Mouse (Mus musculus) G1E (cell line): ENCODE data around the gene Sstr4. TPM values are rescaled to one million over a fixed set of nuclear protein-coding genes. Genes with fewer than 3 reads are reported as not detected.

Experiments
- ATAC-seq: 2 replicates; pipeline ENCODE4 v1.8.0; 2016; ENCODE audit warnings: mild to moderate bottlenecking; ENCODE audit not compliant: insufficient number of reproducible peaks, poor library complexity, low FRiP score, severe bottlenecking; ENCODE audit errors: extremely low read depth
- DNase-seq: peaks from one replicate; pipeline ENCODE4 v3.0.0; 2012; ENCODE audit warnings: low spot score
- H3K27me3 ChIP-seq: 2 replicates; pipeline ENCODE4 v1.6.1; 2012; ENCODE audit warnings: mild to moderate bottlenecking, low read length, inconsistent platforms; ENCODE audit not compliant: insufficient read depth
- H3K36me3 ChIP-seq: replicated peaks from 2 replicates; pipeline ENCODE3; 2012; ENCODE audit warnings: mild to moderate bottlenecking, inconsistent platforms
- H3K4me1 ChIP-seq: 2 replicates; pipeline ENCODE4 v1.6.1; 2012; ENCODE audit warnings: low read depth, low read length, inconsistent platforms, mixed read lengths; ENCODE audit not compliant: insufficient read depth
- H3K4me3 ChIP-seq: 2 replicates; pipeline ENCODE4 v1.5.1; 2012; ENCODE audit warnings: low read depth, mild to moderate bottlenecking, inconsistent platforms, low read length, moderate library complexity, mixed read lengths
- H3K9me3 ChIP-seq: replicated peaks from 2 replicates; pipeline ENCODE4 v1.6.1; 2012; ENCODE audit warnings: inconsistent platforms
- CTCF ChIP-seq: IDR thresholded peaks from 2 replicates; pipeline ENCODE4 v1.5.1; 2012; ENCODE audit warnings: low read depth, low read length, inconsistent platforms, mixed read lengths
- GATA1 ChIP-seq: IDR thresholded peaks from 2 replicates; pipeline ENCODE4 v1.6.1; 2012; ENCODE audit warnings: borderline replicate concordance, low read length, inconsistent platforms, mixed read lengths
- GATA2 ChIP-seq: IDR thresholded peaks from 2 replicates; pipeline ENCODE4 v1.6.1; 2012; ENCODE audit warnings: low read depth, low read length, inconsistent platforms, borderline replicate concordance
- POLR2AphosphoS5 ChIP-seq: IDR thresholded peaks from 2 replicates; pipeline ENCODE4 v1.6.1; 2012; ENCODE audit warnings: low read depth, low read length, inconsistent platforms; ENCODE audit not compliant: insufficient replicate concordance
- TAL1 ChIP-seq: conservative IDR thresholded peaks from 2 replicates; pipeline ENCODE4 v1.6.1; 2012; ENCODE audit warnings: low read depth, low read length, inconsistent platforms, mixed read lengths
- polyA plus RNA-seq: library from polyadenylated mRNA; stranded (reverse); fragments of >175 nt; gene quantifications from 2 replicates; pipeline ENCODE4 v1.2.3, GENCODE M21; 2012
- total RNA-seq, 2 experiments: library from RNA; stranded (forward) in 1 of 2; stranded (reverse) in 1 of 2; fragments of 200-1000 nt in 1 of 2; fragments of >200 nt in 1 of 2; fragmentation: Nextera tagmentation in 1 of 2; gene quantifications; 2 replicates each; pipeline ENCODE4 v1.2.3; 2014 to 2017

Gene Sstr4
- total and polyA plus RNA-seq, 3 experiments, result not detected

GRCm38 (mm10) chr2:148378817-148379342 lies 16.3 kb upstream of the Sstr4 start:
- no peak for TF ChIP-seq CTCF
- TF ChIP-seq GATA1, result no peak
- TF ChIP-seq POLR2AphosphoS5, result no peak
- ATAC-seq, result no peak
- H3K27me3 ChIP-seq, result no peaks in the 10 kb centered on the region
- DNase-seq, result no peak
- H3K4me3 ChIP-seq, result no peak overlapping the region
- H3K36me3 ChIP-seq, result no peaks in the 10 kb centered on the region
- no peaks in the 10 kb centered on the region for H3K4me1 ChIP-seq
- peaks cover 24% of the 10 kb centered on the region for H3K9me3 ChIP-seq

- ATAC-seq (no peak), DNase-seq (no peak)
- Histone ChIP-seq H3K27me3 (no peaks in the 10 kb centered on the region), H3K36me3 (no peaks in the 10 kb centered on the region), H3K9me3 (peaks cover 20% of the 10 kb centered on the region), H3K4me1 (no peaks in the 10 kb centered on the region), H3K4me3 (no peak overlapping the region)
- no peak for TF ChIP-seq TAL1
- no peak for TF ChIP-seq GATA2
- TF ChIP-seq CTCF, result no peak
- no peak for TF ChIP-seq GATA1
- TF ChIP-seq POLR2AphosphoS5, result no peak
Measured at GRCm38 (mm10) chr2:148379899-148380413, 15.2 kb upstream of the Sstr4 start.

GRCm38 (mm10) chr2:148381076-148381475 lies 14.1 kb upstream of the Sstr4 start:
- Histone ChIP-seq H3K4me3 (no peak overlapping the region), H3K4me1 (no peaks in the 10 kb centered on the region), H3K9me3 (peaks cover 21% of the 10 kb centered on the region; the same call in 1 of the 2 replicates), H3K27me3 (no peaks in the 10 kb centered on the region), H3K36me3 (no peaks in the 10 kb centered on the region)
- DNase-seq (no peak), ATAC-seq (no peak)
- TF ChIP-seq TAL1 (no peak), POLR2AphosphoS5 (no peak), GATA2 (no peak), CTCF (no peak), GATA1 (no peak)

GRCm38 (mm10) chr2:148386476-148386875 lies 8.7 kb upstream of the Sstr4 start:
- no peaks in the 10 kb centered on the region for H3K27me3 ChIP-seq
- H3K9me3 ChIP-seq, result peaks cover 34% of the 10 kb centered on the region
- no peak overlapping the region for H3K4me3 ChIP-seq
- no peak for TF ChIP-seq GATA2
- no peak for TF ChIP-seq TAL1
- no peak for TF ChIP-seq GATA1
- TF ChIP-seq POLR2AphosphoS5, result no peak
- no peak for TF ChIP-seq CTCF
- no peak for ATAC-seq
- no peak for DNase-seq
- no peaks in the 10 kb centered on the region for H3K4me1 ChIP-seq
- H3K36me3 ChIP-seq, result no peaks in the 10 kb centered on the region

- Histone ChIP-seq H3K4me1 (no peaks in the 10 kb centered on the region), H3K27me3 (no peaks in the 10 kb centered on the region), H3K9me3 (peaks cover 34% of the 10 kb centered on the region), H3K4me3 (no peak overlapping the region), H3K36me3 (no peaks in the 10 kb centered on the region)
- no peak for DNase-seq
- ATAC-seq, result no peak
- TF ChIP-seq GATA1 (no peak), CTCF (no peak), POLR2AphosphoS5 (no peak), GATA2 (no peak), TAL1 (no peak)
Measured at GRCm38 (mm10) chr2:148386927-148387326, 8.2 kb upstream of the Sstr4 start.

GRCm38 (mm10) chr2:148387652-148388581 lies 7.2 kb upstream of the Sstr4 start:
- DNase-seq (no peak), ATAC-seq (no peak)
- Histone ChIP-seq H3K4me3 (no peak overlapping the region), H3K9me3 (peaks cover 38% of the 10 kb centered on the region), H3K27me3 (no peaks in the 10 kb centered on the region), H3K4me1 (no peaks in the 10 kb centered on the region), H3K36me3 (no peaks in the 10 kb centered on the region)
- TF ChIP-seq TAL1, result no peak
- TF ChIP-seq CTCF, result no peak
- no peak for TF ChIP-seq GATA1
- TF ChIP-seq POLR2AphosphoS5, result no peak
- TF ChIP-seq GATA2, result no peak
